Mouse (Mus musculus): ENCODE measurements around the gene Zfp36l2.

Zfp36l2 gene

GRCm38 (mm10) chr17:84179026-84179972 lies 8.4 kb downstream of the Zfp36l2 start:
- in situ Hi-C loops (cut with MboI, MseI): loop anchor here in 1 of 2 experiments (5.0 kb wide), 1 partner anchor 52 kb away; no protein-coding TSS in a partner anchor

- in situ Hi-C loops (cut with MboI, MseI): loop anchor here in 1 of 2 experiments (5.0 kb wide), 1 partner anchor 50 kb away; no protein-coding TSS in a partner anchor
These were observed 10.3 kb downstream of the Zfp36l2 start for GRCm38 (mm10) chr17:84177481-84177880.

GRCm38 (mm10) chr17:84176446-84176845 lies 11.3 kb downstream of the Zfp36l2 start:
- in situ Hi-C loops (cut with MboI, MseI): loop anchor here in 1 of 2 experiments (5.0 kb wide), 1 partner anchor 49 kb away; no protein-coding TSS in a partner anchor

- in situ Hi-C loops (cut with MboI, MseI): loop anchor here in 1 of 2 experiments (5.0 kb wide), 1 partner anchor 48 kb away; no protein-coding TSS in a partner anchor
These were observed 12.6 kb downstream of the Zfp36l2 start for GRCm38 (mm10) chr17:84175196-84175595.

- in situ Hi-C loops (cut with MboI, MseI): no loop called here
These were observed 20.4 kb downstream of the Zfp36l2 start for GRCm38 (mm10) chr17:84167377-84167776.

GRCm38 (mm10) chr17:84166135-84166860 lies 21.4 kb downstream of the Zfp36l2 start:
- in situ Hi-C loops (cut with MboI, MseI): no loop called here

- in situ Hi-C loops (cut with MboI, MseI): no loop called here
These were observed 22.0 kb downstream of the Zfp36l2 start for GRCm38 (mm10) chr17:84165735-84166134.

- in situ Hi-C loops (cut with MboI, MseI): no loop called here
These were observed 23.6 kb downstream of the Zfp36l2 start for GRCm38 (mm10) chr17:84164146-84164545.

- in situ Hi-C loops (cut with MboI, MseI): no loop called here
These were observed 24.5 kb downstream of the Zfp36l2 start for GRCm38 (mm10) chr17:84163066-84163785.

- in situ Hi-C loops (cut with MboI, MseI): no loop called here
These were observed 25.5 kb downstream of the Zfp36l2 start for GRCm38 (mm10) chr17:84162211-84162760.

GRCm38 (mm10) chr17:84161231-84161854 lies 26.4 kb downstream of the Zfp36l2 start:
- in situ Hi-C loops (cut with MboI, MseI): no loop called here

- in situ Hi-C loops (cut with MboI, MseI): no loop called here
These were observed 28.9 kb downstream of the Zfp36l2 start for GRCm38 (mm10) chr17:84158891-84159290.

- in situ Hi-C loops (cut with MboI, MseI): no loop called here
These were observed 29.3 kb downstream of the Zfp36l2 start for GRCm38 (mm10) chr17:84158461-84158795.

GRCm38 (mm10) chr17:84157743-84158460 lies 29.8 kb downstream of the Zfp36l2 start:
- in situ Hi-C loops (cut with MboI, MseI): no loop called here

- in situ Hi-C loops (cut with MboI, MseI): no loop called here
These were observed 30.7 kb downstream of the Zfp36l2 start for GRCm38 (mm10) chr17:84156748-84157742.

- in situ Hi-C loops (cut with MboI, MseI): no loop called here
These were observed 31.5 kb downstream of the Zfp36l2 start for GRCm38 (mm10) chr17:84156227-84156573.

GRCm38 (mm10) chr17:84155516-84156226 lies 32.1 kb downstream of the Zfp36l2 start:
- in situ Hi-C loops (cut with MboI, MseI): no loop called here

- in situ Hi-C loops (cut with MboI, MseI): no loop called here
These were observed 32.8 kb downstream of the Zfp36l2 start for GRCm38 (mm10) chr17:84155029-84155338.
